Mouse (Mus musculus) myocyte (in vitro differentiated cells): ENCODE results near the gene Hpn. TPM values are rescaled to one million over a fixed set of nuclear protein-coding genes. Genes with fewer than 3 reads are reported as not detected.

Experiments
- H3K27me3 ChIP-seq: one replicate; pipeline ENCODE4 v1.6.1; 2011; ENCODE audit not compliant: control insufficient read depth, insufficient read depth, insufficient read length
- H3K36me3 ChIP-seq: one replicate; pipeline ENCODE4 v1.6.1; 2011; ENCODE audit not compliant: control insufficient read depth, insufficient read depth
- H3K4me2 ChIP-seq: one replicate; pipeline ENCODE4 v1.6.1; 2011; ENCODE audit warnings: low read depth, control low read depth
- H3K4me3 ChIP-seq: one replicate; pipeline ENCODE4 v1.5.1; 2011; ENCODE audit warnings: mild to moderate bottlenecking, control low read depth, moderate library complexity
- H3K79me2 ChIP-seq: one replicate; pipeline ENCODE4 v1.6.1; 2011; ENCODE audit not compliant: control insufficient read depth, insufficient read depth
- H3ac ChIP-seq: one replicate; pipeline ENCODE4 v1.6.1; 2011; ENCODE audit not compliant: control insufficient read depth, insufficient read length
- CEBPB ChIP-seq: IDR thresholded peaks from 2 replicates; pipeline ENCODE4 v1.6.1; 2011; ENCODE audit warnings: mild to moderate bottlenecking, moderate library complexity; ENCODE audit not compliant: poor library complexity, insufficient read depth, severe bottlenecking
- E2F4 ChIP-seq: IDR thresholded peaks from one replicate; pipeline ENCODE4 v1.6.1; 2011; ENCODE audit warnings: mild to moderate bottlenecking, control low read depth, moderate library complexity; ENCODE audit not compliant: insufficient read depth
- MAX ChIP-seq: IDR thresholded peaks from one replicate; pipeline ENCODE4 v1.6.1; 2011; ENCODE audit warnings: low read depth, mild to moderate bottlenecking, control low read depth
- MYOD1 ChIP-seq, 3 experiments: IDR thresholded peaks; one replicate each; pipeline ENCODE4 v1.6.1; 2011; ENCODE audit warnings: control low read depth in 2 of 3, low read depth in 2 of 3, mild to moderate bottlenecking in 2 of 3, moderate library complexity in 1 of 3; ENCODE audit not compliant: insufficient read length in 2 of 3, control insufficient read depth in 1 of 3
- MYOG ChIP-seq, 3 experiments: IDR thresholded peaks; one replicate each; pipeline ENCODE4 v1.6.1; 2011; ENCODE audit warnings: control low read depth in 2 of 3, low read depth in 2 of 3, mild to moderate bottlenecking in 2 of 3; ENCODE audit not compliant: insufficient read length in 2 of 3, control insufficient read depth in 1 of 3, insufficient read depth in 1 of 3
- POLR2A ChIP-seq: IDR thresholded peaks from one replicate; pipeline ENCODE4 v1.6.1; 2011; ENCODE audit warnings: low read depth, mild to moderate bottlenecking, control low read depth, moderate library complexity; ENCODE audit not compliant: insufficient read length
- POLR2AphosphoS2 ChIP-seq: IDR thresholded peaks from one replicate; pipeline ENCODE4 v1.6.1; 2011; ENCODE audit warnings: low read depth, control low read depth; ENCODE audit not compliant: insufficient read length
- REST ChIP-seq: IDR thresholded peaks from one replicate; pipeline ENCODE4 v1.6.1; 2011; ENCODE audit warnings: mild to moderate bottlenecking, control low read depth, moderate library complexity; ENCODE audit not compliant: insufficient read depth, insufficient read length
- SRF ChIP-seq: IDR thresholded peaks from one replicate; pipeline ENCODE4 v1.6.1; 2011; ENCODE audit warnings: low read depth; ENCODE audit not compliant: control insufficient read depth, insufficient read length
- TCF12 ChIP-seq: IDR thresholded peaks from one replicate; pipeline ENCODE4 v1.6.1; 2011; ENCODE audit warnings: mild to moderate bottlenecking, control low read depth; ENCODE audit not compliant: poor library complexity, insufficient read depth, severe bottlenecking
- TCF3 ChIP-seq: IDR thresholded peaks from one replicate; pipeline ENCODE4 v1.6.1; 2011; ENCODE audit warnings: low read depth, control low read depth; ENCODE audit not compliant: insufficient read length
- USF1 ChIP-seq: IDR thresholded peaks from one replicate; pipeline ENCODE4 v1.6.1; 2011; ENCODE audit warnings: low read depth, mild to moderate bottlenecking, control low read depth, moderate library complexity
- polyA plus RNA-seq: library from polyadenylated mRNA; unstranded; fragments of >200 nt; fragmentation: generic; extraction: Trizol; gene quantifications from one replicate; pipeline ENCODE4 v1.2.1, GENCODE M21; 2012; ENCODE audit warnings: missing spikeins

Gene Hpn
- polyA plus RNA-seq, 1 experiment = not detected

- H3ac ChIP-seq = no peak overlapping the region
- H3K36me3 ChIP-seq = no peaks in the 10 kb centered on the region
- H3K79me2 ChIP-seq = no peaks in the 10 kb centered on the region
- no peak overlapping the region for H3K4me3 ChIP-seq
- TF ChIP-seq TCF3 (no peak), MYOG (IDR thresholded peaks at IDR 0.05; ENCODE audit: control insufficient read depth in 1 of 3, insufficient read depth in 1 of 3, insufficient read length in 2 of 3, low read depth in 2 of 3) (no peak), REST (no peak), POLR2A (no peak), MAX (no peak), TCF12 (no peak), POLR2AphosphoS2 (no peak), USF1 (no peak), SRF (no peak), E2F4 (no peak), CEBPB (no peak)
- peaks cover 23% of the 10 kb centered on the region for H3K27me3 ChIP-seq
- no peak overlapping the region for H3K4me2 ChIP-seq
Measured at GRCm38 (mm10) chr7:31107781-31108180, 7.3 kb downstream of the Hpn start.

- H3ac ChIP-seq = no peak overlapping the region
- no peak overlapping the region for H3K4me3 ChIP-seq
- H3K27me3 ChIP-seq = peaks cover 33% of the 10 kb centered on the region
- no peaks in the 10 kb centered on the region for H3K36me3 ChIP-seq
- H3K4me2 ChIP-seq = no peak overlapping the region
- no peaks in the 10 kb centered on the region for H3K79me2 ChIP-seq
- TF ChIP-seq MAX (no peak), POLR2A (no peak), TCF12 (no peak), SRF (no peak), POLR2AphosphoS2 (no peak), REST (no peak), CEBPB (no peak)
Measured at GRCm38 (mm10) chr7:31106166-31106565, 8.9 kb downstream of the Hpn start.

- Histone ChIP-seq H3K27me3 (peaks cover 33% of the 10 kb centered on the region), H3ac (no peak overlapping the region), H3K79me2 (no peaks in the 10 kb centered on the region), H3K4me3 (no peak overlapping the region), H3K4me2 (no peak overlapping the region), H3K36me3 (no peaks in the 10 kb centered on the region)
- TF ChIP-seq USF1 (no peak), MYOD1 (IDR thresholded peaks at IDR 0.05; ENCODE audit: control insufficient read depth in 1 of 3, insufficient read length in 2 of 3, low read depth in 2 of 3) (no peak), E2F4 (no peak), SRF (no peak), POLR2AphosphoS2 (no peak), REST (no peak), TCF3 (no peak), MYOG (IDR thresholded peaks at IDR 0.05; ENCODE audit: control insufficient read depth in 1 of 3, insufficient read depth in 1 of 3, insufficient read length in 2 of 3, low read depth in 2 of 3) (no peak), POLR2A (no peak), MAX (no peak), TCF12 (no peak), CEBPB (no peak)
Measured at GRCm38 (mm10) chr7:31105061-31105768, 9.9 kb downstream of the Hpn start.

GRCm38 (mm10) chr7:31100786-31101185 lies 14.3 kb downstream of the Hpn start:
- Histone ChIP-seq H3K4me2 (no peak overlapping the region), H3ac (no peak overlapping the region), H3K79me2 (no peaks in the 10 kb centered on the region), H3K4me3 (no peak overlapping the region), H3K27me3 (peaks cover 33% of the 10 kb centered on the region), H3K36me3 (no peaks in the 10 kb centered on the region)
- TF ChIP-seq POLR2AphosphoS2 (no peak), MYOG (IDR thresholded peaks at IDR 0.05; ENCODE audit: control insufficient read depth in 1 of 3, insufficient read depth in 1 of 3, insufficient read length in 2 of 3, low read depth in 2 of 3) (no peak), POLR2A (no peak), CEBPB (no peak), MAX (no peak), SRF (no peak), TCF12 (no peak), TCF3 (no peak), MYOD1 (IDR thresholded peaks at IDR 0.05; ENCODE audit: control insufficient read depth in 1 of 3, insufficient read length in 2 of 3, low read depth in 2 of 3) (no peak), REST (no peak), USF1 (no peak), E2F4 (no peak)

- H3K4me3 ChIP-seq = no peak overlapping the region
- no peak for TF ChIP-seq USF1
- no peak for TF ChIP-seq REST
- no peak for TF ChIP-seq MYOG (IDR thresholded peaks at IDR 0.05; ENCODE audit: control insufficient read depth in 1 of 3, insufficient read depth in 1 of 3, insufficient read length in 2 of 3, low read depth in 2 of 3)
- no peak for TF ChIP-seq E2F4
- no peak for TF ChIP-seq CEBPB
- TF ChIP-seq TCF3 = no peak
- no peak for TF ChIP-seq TCF12
- TF ChIP-seq SRF = no peak
- TF ChIP-seq POLR2AphosphoS2 = no peak
- no peak for TF ChIP-seq POLR2A
- no peak for TF ChIP-seq MAX
- TF ChIP-seq MYOD1 (IDR thresholded peaks at IDR 0.05; ENCODE audit: control insufficient read depth in 1 of 3, insufficient read length in 2 of 3, low read depth in 2 of 3) = no peak
- no peaks in the 10 kb centered on the region for H3K79me2 ChIP-seq
- H3K27me3 ChIP-seq = peaks cover 26% of the 10 kb centered on the region
- H3ac ChIP-seq = no peak overlapping the region
- H3K4me2 ChIP-seq = no peak overlapping the region
- no peaks in the 10 kb centered on the region for H3K36me3 ChIP-seq
Measured at GRCm38 (mm10) chr7:31099612-31099982, 15.5 kb downstream of the Hpn start.
